25 mouse cellular contexts compared by ENCODE assay signal in genomic region chr5:25367126-25367525, GRCm38 (mm10).
"Had no signal": no experiment of that assay in that cellular context is flagged by ENCODE, and none has a peak within 500 bp of the region (broad histone marks: within the 10 kb centered on the region; RNA-seq: fewer than 3 reads in every experiment).

No protein-coding gene starts in this region.

- H3K27ac ChIP-seq: heart, adult 2 months; heart, embryonic 13.5 days; heart, embryonic 15.5 days; hindbrain, embryonic 13.5 days; hindbrain, embryonic 15.5 days; hindbrain, postnatal 0 days; kidney, embryonic 15.5 days; kidney, postnatal 0 days; limb, embryonic 10.5 days; limb, embryonic 12.5 days; liver, embryonic 12.5 days; liver, embryonic 14.5 days had no signal

- DNase-seq: gastrocnemius, postnatal 14 days; gastrocnemius, postnatal 36 days; heart, adult 11 months; heart, adult 2 months; heart, postnatal 14 days; heart, postnatal 36 days; kidney, adult 11 months; kidney, adult 2 months; kidney, adult 9 months; kidney, postnatal 14 days; kidney, postnatal 36 days; layer of hippocampus, adult 9-11 months; layer of hippocampus, postnatal 36 days had no signal

- H3K9ac ChIP-seq: heart, embryonic 13.5 days; heart, embryonic 15.5 days; hindbrain, embryonic 13.5 days; hindbrain, embryonic 15.5 days; kidney, embryonic 15.5 days; limb, embryonic 12.5 days; liver, embryonic 12.5 days; liver, embryonic 14.5 days had no signal

- H3K9me3 ChIP-seq: heart, embryonic 13.5 days; heart, embryonic 15.5 days; hindbrain, embryonic 13.5 days; hindbrain, embryonic 15.5 days; kidney, embryonic 15.5 days; limb, embryonic 10.5 days; limb, embryonic 12.5 days; liver, embryonic 12.5 days had no signal

- H3K4me3 ChIP-seq: heart, adult 2 months; heart, embryonic 13.5 days; heart, embryonic 15.5 days; hindbrain, embryonic 13.5 days; hindbrain, embryonic 15.5 days; kidney, embryonic 15.5 days; limb, embryonic 10.5 days; limb, embryonic 12.5 days; liver, embryonic 12.5 days had no signal

- ATAC-seq: hindbrain, postnatal 0 days; intestine, embryonic 16.5 days; liver, embryonic 12.5 days had no signal

- H3K4me1 ChIP-seq: heart, embryonic 13.5 days; heart, embryonic 15.5 days; hindbrain, embryonic 13.5 days; hindbrain, embryonic 15.5 days; kidney, embryonic 15.5 days; limb, embryonic 10.5 days; limb, embryonic 12.5 days; liver, embryonic 12.5 days had no signal

- H3K27me3 ChIP-seq: heart, embryonic 13.5 days; heart, embryonic 15.5 days; hindbrain, embryonic 13.5 days; hindbrain, embryonic 15.5 days; kidney, embryonic 15.5 days; limb, embryonic 12.5 days; liver, embryonic 12.5 days had no signal
